Mouse (Mus musculus) layer of hippocampus, adult 9-10 months (tissue): ENCODE data around the gene Stxbp2.
"Not testable (repeated sequence)": the region's sequence is repeated elsewhere in the genome, so short reads cannot be mapped to it uniquely, and the experiment has no call there.

Source experiments
- DNase-seq: peaks from one replicate; pipeline ENCODE4 v3.0.0; 2022; ENCODE audit warnings: low spot score

The Stxbp2 gene

DNA sequence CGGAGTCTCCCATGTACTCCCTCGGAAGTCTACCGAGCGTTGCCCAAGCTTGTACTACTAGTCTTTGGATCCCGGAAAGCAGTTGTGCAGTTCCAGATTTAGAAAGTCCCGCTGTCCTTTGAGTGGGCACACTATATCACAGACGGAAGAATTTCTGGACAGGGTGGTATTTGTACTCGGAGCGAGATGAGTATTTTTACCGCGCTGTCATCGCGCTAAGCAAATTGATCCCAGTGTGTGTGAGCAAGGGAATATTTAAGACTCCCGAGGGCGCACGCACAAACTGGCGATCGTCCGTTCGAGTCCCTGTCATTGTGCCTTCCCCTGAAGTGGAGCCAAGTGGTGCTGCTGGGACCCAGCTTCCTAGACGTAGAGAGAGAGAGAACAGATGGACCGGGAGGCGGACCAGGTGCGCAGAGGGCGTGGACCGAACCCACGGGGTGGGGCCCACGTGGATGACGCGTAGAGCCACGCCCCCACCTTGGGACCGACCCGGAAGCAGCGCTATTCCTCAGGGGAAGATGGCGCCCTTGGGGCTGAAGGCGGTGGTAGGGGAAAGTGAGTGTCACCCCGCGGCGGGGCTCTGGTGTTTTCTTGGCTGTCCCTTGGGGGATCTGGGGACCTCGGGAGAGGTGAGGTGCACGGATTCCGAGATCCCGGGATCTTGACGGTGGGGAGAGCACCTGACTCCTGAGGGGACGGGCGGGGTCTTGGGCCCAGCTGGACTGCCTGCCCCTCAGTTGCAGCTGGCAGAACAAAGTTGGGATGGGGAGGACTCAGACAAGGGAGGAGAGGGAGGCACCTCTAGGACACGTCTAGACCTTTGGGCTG lies at the start of gene Stxbp2:
Gene Stxbp2, plus strand, starts transcription at position 309 of the 831 bp plus-strand sequence.
- no peak for DNase-seq

DNA sequence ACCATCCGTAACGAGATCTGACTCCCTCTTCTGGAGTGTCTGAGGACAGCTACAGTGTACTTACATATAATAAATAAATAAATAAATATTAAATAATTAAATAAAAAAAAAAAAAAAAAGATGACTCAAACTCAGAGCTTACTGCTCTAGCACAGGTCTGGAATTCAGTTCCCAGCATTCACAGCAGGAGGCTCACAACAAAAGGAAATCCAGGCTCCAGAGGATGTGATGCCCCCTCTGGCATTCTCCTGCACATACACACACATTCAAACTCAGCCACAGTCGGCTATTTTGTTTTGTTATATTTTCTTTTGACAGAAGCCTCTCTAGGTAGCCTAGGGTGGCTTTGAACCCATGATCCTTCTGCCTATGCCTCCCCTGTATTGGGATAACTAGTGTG lies 48.8 kb upstream of the Stxbp2 start:
- not testable (repeated sequence) for DNase-seq

DNA sequence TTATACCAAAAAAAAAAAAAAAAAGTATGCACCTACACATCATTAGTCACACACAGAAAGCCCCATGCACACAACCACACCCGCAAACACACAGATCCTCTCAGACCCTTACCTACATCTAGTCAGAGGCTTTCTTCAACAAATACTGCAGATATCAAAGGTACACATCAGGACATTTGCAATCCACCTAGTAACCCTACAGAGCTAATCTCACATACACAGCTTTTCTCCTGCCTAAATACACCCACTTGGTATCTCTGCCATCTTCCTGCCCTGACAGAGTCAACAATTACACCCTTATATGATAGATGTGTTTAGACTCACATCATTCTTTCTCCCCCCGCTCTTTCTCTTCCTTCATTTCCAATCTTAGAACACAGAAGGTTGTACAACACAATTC lies 44.3 kb upstream of the Stxbp2 start:
- DNase-seq: no peak

DNA sequence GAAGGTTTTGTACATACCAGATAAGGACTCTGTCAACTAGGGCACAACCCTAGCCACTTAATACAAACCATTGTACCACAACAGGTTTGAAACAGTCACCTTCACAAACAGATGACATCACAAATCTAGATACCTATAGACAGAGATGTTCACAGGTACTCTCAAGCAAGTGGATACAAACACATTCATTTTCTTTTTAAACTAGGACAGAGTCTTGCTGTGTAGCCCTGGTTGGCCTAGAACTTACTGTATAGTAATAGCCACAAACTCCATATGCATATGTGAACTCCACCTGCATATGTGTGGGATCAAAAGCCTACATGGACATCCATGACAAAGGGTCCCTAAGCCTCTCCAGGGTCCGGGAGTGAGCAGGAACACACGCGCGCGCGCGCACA lies 43.8 kb upstream of the Stxbp2 start, which contains the start of gene Camsap3:
Gene Camsap3, plus strand, starts transcription at position 301 of the 398 bp plus-strand sequence.
- no peak for DNase-seq

DNA sequence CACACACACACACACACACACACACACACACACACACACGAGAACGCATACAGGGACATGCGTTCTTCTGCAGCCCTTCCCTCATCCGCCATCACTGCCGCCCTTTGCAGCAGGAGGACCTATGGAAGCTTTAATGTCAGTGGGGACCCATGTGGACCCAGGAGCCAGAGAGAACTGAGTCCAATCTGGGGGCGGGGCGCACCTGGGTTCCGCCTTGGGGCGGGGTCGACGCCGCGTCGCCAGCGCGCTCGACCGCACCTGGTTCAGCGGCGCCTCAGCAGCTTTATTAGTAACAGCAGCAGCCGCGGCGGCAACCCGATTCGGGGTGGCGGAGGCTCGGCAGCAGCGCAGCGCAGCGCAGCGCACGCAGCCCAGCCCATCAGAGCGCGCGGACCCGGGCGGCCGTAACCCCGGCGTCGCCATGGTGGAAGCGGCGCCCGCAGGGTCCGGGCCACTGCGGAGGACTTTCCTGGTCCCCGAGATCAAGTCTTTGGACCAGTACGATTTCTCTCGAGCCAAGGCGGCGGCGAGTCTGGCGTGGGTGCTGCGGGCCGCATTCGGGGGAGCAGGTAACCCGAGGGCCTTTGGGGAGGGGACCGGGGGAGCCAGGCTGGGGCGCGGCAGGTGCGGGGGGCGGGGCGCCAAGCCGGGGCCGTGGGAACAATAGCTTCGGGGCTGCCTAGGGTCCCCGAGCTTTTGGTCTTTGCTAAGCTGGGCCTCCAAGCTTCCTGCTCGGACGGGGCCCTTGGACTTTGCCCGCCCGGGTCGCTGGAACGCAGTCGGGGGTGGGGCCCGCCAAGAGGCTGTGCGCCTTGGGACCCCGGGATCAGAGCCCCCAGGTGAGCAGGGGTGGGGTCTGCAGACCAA lies 43.1 kb upstream of the Stxbp2 start:
- no peak for DNase-seq

DNA sequence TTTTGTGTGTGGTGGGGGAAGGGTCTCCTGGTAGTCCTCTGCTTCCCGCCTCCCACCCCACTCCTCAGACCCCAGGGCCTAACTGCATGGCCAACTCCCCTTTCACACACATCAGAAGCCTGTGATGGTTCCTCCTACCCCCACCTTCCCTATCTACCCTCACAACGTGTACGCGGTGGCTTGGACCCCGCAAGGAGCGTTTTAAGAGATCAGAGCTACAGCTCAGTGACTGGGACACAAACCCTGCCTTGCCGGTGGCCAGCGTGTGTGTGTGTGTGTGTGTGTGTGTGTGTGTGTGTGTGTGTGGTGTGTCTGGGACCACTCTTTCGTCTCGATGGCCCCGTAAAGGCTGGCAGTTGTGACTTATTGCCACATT lies 42.5 kb upstream of the Stxbp2 start:
- DNase-seq: no peak

DNA sequence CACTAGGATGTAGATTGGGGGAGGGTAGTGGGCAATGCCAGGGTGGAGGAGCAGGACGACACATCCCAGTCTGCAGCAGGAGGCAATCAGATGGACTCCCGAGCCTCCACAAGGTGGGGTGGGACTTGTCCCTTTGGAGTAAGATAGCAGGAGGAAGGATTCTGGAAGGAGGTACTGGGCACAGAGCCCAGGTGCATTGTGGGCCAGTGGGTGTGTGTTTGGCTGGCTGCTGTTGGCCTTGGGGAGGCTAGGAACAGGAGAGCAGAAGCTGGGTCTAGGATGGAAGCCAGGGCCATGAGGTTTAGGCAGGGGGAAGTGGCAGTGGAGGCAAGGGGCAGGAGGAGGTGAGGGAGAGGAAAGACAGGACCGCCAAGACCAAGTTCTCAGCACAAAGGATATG lies 37.3 kb upstream of the Stxbp2 start:
- no peak for DNase-seq

DNA sequence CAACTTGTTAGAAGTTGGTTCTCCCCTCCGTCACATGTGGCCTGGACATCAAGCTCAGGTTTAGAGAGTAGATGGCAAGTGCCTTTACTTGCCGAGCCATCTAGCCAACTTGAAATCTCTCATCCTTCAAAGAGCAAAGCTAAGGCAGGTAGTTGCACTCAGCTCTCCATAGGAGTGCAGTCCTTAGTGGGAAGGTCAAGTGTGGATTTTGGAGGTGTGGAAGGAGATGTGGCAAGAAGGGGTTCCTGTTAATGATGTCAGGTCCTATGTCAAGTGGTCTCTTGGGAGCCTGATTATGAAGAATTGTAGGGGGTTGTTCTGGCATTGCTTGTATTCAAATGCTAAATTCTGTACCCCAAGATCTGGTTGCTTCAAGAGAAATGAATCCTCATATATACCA lies 36.3 kb upstream of the Stxbp2 start:
- no peak for DNase-seq

DNA sequence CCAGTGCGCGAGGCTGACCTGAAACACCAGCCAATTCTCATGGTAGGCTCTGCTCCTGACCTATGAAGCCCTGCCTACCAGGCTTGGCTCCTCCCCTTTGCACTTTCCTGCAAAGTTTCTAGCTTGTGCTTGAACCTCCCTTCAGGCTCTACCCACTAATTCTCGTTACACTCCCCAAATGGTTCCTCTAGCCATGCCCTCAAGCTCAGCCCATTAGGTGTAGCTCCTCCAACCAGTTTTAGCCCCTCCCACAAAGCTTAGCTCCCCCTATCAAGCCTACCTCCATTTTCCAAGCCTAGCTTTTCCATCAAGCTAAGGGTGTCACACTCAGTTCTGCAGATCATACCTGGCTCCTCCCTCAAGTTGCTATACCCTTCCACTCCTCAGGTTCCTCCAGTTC lies 32.7 kb upstream of the Stxbp2 start:
- DNase-seq: no peak

DNA sequence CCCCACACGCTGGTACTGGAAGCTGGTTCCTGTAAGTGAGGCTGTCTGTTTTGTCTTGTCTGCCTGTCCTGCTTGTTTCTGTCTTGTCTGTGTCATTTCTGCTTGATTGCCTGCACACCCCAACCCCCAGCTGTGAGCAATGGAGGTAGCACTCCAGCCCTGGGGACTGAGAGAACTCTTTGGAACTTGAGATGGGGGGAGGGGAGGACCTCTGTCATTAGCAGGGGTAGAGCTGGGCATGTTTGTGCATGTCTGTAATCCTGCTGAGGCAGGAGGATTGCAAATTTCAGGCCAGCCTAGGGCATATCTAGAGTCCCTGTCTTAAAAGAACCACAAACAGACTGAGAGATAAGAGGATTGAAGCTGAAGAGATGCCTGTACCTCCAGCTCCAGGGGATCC lies 31.5 kb upstream of the Stxbp2 start:
- no peak for DNase-seq

DNA sequence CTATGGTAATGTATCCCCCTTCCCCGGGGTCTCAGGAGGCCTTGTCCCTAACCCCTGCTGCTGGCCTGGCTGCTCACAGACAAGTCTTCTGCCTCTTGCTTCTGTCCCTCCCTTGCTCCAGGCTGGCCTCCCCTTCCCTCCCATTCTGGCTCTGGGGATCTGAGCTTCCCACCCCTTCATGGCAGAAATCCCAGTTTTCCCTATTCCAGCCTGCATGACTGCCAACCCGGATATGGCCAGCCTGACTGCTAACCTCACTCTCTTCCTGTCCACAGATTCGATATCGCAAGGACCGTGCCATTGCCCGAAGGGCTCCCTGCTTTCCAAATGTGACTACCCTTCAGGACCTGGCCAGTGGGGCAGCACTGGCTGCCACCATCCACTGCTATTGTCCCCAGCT lies 30.4 kb upstream of the Stxbp2 start:
- no peak for DNase-seq

DNA sequence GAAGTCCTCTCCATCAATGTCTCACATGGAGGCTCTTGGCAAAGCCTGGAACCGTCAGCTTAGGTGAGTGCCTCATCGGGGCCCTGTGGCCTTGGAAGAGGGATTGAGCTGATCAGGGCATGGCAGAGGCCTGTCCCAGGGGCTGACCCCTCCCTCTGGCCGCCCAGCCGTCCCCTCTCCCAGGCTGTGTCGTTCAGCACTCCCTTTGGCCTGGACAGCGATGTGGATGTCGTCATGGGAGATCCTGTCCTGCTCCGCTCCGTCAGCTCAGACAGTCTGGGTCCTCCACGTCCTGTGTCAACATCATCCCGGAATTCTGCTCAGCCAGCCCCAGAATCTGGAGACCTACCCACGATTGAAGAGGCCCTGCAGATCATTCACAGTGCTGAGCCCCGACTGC lies 27.3 kb upstream of the Stxbp2 start:
- DNase-seq: no peak

DNA sequence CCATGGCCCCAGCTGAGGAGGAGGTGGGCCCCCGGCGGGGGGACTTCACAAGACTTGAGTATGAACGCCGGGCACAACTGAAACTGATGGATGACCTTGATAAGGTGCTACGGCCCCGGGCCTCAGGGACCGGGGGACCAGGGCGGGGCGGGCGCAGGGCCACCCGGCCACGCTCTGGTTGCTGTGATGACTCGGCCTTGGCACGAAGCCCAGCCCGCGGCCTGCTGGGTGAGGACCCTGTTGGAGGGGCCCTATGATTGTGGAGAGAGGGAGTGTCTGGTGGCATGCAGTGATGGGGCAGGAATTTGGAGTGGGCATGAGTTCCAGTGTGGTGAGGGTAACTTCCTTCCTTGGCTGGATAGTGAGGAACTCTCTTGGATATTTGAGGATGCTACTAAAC lies 24.2 kb upstream of the Stxbp2 start:
- DNase-seq: no peak

DNA sequence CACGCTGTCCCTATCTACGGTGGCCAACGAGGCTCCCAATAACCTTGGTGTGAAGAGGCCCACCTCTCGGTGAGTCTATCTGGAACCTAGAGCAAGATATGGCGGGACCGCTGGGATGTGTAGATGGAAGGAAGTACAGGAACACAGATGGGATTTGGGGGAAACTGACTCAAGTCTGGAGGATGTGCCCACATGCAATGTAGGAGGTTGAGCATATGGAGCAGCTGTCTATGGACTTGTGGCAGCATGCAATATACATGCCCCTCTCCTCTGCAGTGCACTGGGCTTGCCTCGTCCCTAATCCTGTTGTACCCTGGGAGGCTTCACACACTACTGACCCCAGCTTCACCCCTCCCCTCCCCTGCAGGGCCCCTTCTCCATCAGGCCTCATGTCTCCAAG lies 22.9 kb upstream of the Stxbp2 start:
- no peak for DNase-seq

DNA sequence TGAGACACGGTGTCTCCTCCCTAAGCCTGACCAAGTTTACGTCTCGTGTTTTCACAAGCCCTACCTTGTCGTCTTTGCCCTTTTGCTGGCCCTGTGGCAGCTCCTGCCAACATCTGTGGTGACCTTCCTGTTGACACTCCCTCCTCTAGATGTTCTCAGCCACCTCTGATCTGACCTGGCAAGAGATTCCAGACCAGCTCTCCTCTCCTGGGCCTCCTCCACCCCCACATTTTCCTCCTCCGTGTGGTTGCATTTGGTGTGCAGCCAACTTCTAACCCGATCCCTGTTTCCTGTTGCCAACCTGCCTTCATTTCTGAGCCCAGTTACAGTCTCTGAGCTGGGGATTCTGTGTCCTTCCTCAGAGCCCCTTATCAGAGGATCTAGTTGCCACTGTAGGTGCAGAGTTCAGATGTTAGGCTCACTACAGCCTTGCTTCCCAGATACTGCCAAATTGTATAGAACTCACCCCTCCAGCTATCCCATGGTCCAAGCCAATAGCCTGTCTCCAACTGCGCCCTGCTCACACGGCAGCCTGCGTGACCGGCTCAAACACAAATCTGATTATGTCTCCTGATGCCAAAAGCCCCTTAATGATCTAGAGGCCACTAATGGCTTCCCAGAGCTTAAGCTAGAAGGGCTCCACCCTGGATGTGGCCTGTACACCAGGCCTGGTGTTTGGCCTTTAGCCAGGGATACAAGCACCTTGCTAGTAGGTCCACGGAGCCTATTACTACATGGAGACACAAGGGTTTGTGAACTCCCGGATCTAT lies 21.5 kb upstream of the Stxbp2 start:
- DNase-seq: no peak

DNA sequence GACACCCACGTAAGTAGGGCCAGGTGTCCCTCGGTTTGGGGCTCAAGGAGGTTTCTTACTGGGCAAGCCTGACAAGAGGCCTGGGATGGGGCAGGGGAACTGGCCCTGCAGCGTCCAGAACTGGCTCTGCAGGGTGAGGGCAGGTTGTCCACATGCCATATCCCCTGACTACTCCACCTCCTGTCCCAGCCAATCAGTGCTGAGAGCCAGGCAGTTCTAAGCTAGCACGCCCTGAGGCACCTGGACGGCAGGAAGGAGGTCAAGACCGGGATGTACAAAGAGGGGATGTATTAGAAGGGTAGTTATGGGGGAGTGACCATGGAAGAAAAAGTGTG lies 21.0 kb upstream of the Stxbp2 start:
- DNase-seq: no peak

DNA sequence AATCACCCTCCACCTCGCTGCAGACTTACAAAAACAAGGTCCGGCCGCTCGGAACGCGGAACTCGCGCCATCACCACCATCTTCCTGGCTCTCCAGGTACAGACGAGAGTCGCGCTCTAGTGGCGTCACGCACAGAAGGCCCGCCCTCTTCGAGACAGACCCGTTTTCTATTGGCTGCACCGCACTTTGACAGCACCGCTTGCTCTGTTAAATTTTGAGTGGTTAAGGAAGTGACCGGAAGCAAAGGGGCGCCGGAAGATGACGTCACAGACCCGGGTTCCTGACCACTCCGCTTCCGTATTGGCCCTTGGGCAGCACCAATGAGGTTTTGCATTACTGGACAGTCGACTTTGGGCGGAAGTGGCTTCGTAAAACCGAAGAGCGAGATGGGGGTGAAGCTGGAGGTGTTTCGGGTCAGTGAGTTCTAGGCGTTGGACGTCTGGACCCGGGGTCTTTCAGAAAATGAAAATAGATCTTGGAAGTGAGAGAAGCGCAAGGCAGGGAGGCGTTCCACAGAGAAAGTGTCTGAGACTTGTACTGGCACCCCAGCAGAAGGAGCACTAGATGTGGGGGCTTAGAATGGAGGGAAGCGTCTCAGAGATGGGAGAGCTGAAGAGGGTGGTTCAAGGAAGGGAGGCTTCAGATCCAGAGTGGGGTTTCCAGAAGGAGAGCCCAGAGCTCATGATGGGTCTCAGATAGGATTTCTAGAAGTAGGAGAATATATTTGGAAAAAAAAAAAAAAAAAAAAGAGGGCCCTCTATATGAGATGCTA lies 9.4 kb upstream of the Stxbp2 start, which contains the start of the genes Xab2 and Pet100:
Gene Xab2, minus strand, starts transcription at position 118 of the 772 bp plus-strand sequence.
Gene Pet100, plus strand, starts transcription at position 350 of the 772 bp plus-strand sequence.
- DNase-seq: peak; percentile 99

DNA sequence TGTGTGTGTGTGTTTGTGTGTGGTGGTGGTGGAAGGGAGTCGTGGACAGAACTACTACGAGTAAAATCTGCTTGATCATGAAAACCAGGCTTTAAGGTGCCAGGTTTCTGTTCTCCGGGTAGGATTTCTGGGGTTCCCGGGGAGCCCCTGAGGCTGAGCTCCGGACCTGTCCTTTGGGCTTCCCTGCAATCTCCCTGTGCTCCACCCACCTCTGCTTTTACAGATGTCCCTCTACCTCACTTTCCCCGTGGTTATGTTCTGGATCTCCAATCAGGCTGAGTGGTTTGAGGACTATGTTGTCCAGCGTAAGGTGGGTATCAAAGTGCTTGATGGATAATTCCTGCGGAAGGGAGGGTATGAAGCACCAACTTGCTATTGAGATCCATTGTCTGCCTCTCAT lies 8.6 kb upstream of the Stxbp2 start:
- no peak for DNase-seq

DNA sequence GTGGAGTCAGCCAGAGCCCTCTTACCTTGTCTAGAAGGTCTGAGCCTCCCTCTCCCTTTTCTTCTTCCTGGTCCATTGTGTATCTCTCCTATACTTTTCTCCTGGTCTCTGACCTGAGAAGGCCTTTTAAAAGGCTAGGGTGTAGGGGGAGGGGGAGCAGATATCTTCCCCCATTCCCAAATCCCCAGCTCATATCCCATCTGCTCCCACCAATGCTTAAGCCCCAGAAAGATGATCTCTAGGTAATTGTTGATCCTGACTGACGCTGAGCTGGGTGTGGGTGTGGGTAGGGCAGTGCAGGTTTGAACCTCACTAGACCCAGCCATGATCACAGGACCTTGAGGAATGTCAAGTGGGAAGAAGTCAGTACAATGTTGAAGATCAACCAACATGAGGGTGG lies 5.3 kb upstream of the Stxbp2 start, which contains the start of gene Pcp2:
Gene Pcp2, minus strand, starts transcription at position 101 of the 400 bp plus-strand sequence.
- DNase-seq: no peak

DNA sequence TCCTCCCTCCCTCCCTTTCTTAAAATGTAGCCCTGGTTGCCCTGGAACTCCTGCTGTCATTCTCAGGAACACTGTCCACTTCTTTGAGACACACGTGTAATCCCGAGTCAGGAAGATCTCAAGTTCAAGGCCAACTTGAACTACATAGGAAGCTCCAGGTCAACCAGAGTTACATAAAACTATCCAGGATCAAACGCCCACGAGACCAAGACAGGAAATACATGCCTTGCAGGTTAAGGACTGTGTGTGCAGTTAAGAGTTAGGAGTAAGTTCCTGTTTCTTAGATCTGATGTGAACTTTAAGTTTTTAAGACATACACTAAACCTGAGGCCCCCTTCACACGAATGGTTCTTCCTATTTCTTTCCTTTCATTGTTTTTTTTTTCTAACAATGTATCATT lies 3.8 kb upstream of the Stxbp2 start:
- no peak for DNase-seq

DNA sequence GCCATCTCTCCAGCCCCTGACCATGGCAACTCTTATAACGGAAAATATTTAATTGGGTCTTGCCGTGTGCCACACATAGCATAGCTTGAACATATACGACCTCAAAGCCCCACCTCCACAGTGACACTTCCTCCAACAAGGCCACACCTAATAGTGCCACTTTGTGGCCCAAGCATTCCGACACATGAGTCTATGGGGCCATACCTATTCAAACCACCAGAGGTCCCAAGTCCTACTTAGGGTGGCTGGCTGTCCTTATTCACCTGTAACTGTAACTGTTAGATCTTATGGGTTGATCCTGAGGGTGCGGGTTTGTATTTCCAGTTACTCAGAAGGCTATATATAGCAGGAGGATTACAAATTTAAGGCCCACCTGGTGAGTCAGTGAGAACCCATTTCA lies 2.7 kb upstream of the Stxbp2 start:
- no peak for DNase-seq

DNA sequence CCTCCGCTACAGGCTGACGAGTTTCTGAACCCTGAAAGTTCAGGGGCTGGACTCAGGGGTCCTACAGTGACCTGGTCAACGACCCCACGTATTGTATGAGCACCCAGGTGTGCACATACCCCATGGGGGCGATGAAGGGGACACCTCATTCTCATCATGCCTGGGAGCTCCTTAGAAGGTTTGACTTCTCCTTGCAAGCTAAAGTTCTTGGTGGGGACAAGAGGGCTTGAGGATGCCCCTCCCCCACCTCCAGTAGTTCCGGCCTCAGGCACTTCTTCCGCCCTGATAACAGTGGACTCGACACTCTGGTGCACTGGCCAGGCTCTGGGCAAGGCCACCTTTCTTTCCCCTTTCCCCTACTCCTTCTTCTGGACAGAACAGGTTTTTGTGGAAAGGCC lies 722 bp downstream of the Stxbp2 start:
- no peak for DNase-seq
